Mouse (Mus musculus) erythroblast, embryonic 14.5 days (primary cell): ENCODE measurements at regions not wholly inside any gene's neighbourhood (a gene's known extent, or its start where the extent isn't known, plus 50 kb on each side); places are given as distances from the start of the nearest gene placed in this dataset.

ENCODE experiments used
- GATA1 ChIP-seq: IDR thresholded peaks from 2 replicates; pipeline ENCODE4 v1.6.1; 2012; ENCODE audit warnings: low read length, inconsistent platforms, mixed read lengths
- TAL1 ChIP-seq: IDR thresholded peaks from 3 replicates; pipeline ENCODE4 v1.6.1; 2012; ENCODE audit warnings: low read length, inconsistent platforms, mixed read lengths

GRCm38 (mm10) chr15:62513462-62513861, 1331.5 kb downstream of the Gsdmc2 start:
- TF ChIP-seq TAL1 = no peak
- TF ChIP-seq GATA1 = no peak
